Mouse (Mus musculus) inflammation-experienced regulatory T-cells, adult 6 months (primary cell): ENCODE data around the gene Traf3ip3. TPM values are rescaled to one million over a fixed set of nuclear protein-coding genes. Genes with fewer than 3 reads are reported as not detected.

Experiments used
- polyA plus RNA-seq, 3 experiments: library from polyadenylated mRNA; unstranded; fragments of 100-300 nt; shearing (Covaris generic); gene quantifications; one replicate each; pipeline ENCODE4 v1.2.1; 2017

Gene Traf3ip3
- polyA plus RNA-seq, 3 experiments from 2014 or later = 208 to 375 (median 335) TPM

Other genes with a start within 250 kb of the Traf3ip3 start
- not detected for gene Syt14, start 165.9 kb downstream of the Traf3ip3 start, polyA plus RNA-seq
- gene Diexf, start 71.4 kb downstream of the Traf3ip3 start, polyA plus RNA-seq = 10 to 100 TPM in 2 of 3 experiments, 1 to 10 TPM in 1; 5.0 to 15.1 (median 10.5) TPM
- 1 to 10 TPM; 3.9 to 6.5 (median 5.1) TPM for gene Irf6, start 48.6 kb downstream of the Traf3ip3 start, polyA plus RNA-seq
- 10 to 100 TPM in 2 of 3 experiments, 1 to 10 TPM in 1; 8.2 to 16.0 (median 15.3) TPM for gene A130010J15Rik, start 33.7 kb downstream of the Traf3ip3 start, polyA plus RNA-seq
- gene Lamb3, start 6.0 kb upstream of the Traf3ip3 start, polyA plus RNA-seq = 10 to 100 TPM; 16.6 to 23.0 (median 20.6) TPM
- 100 to 1,000 TPM; 137 to 252 (median 149) TPM for gene Hsd11b1, start 62.4 kb upstream of the Traf3ip3 start, polyA plus RNA-seq
- under 1 TPM in 1 of 3 experiments, not detected in 2; 0.79 TPM for gene G0s2, start 71.5 kb upstream of the Traf3ip3 start, polyA plus RNA-seq
- gene Camk1g, start 168.6 kb upstream of the Traf3ip3 start, polyA plus RNA-seq = not detected